In genomic region chr10:100617233-100617903, GRCm38 (mm10) we compare ENCODE assay signal across 15 mouse cellular contexts. TPM values are rescaled to one million over a fixed set of nuclear protein-coding genes. Genes with fewer than 3 reads are reported as not detected.
DNase-seq lines count a peak whose midpoint lies in the region; ATAC-seq and TF ChIP-seq lines count a peak whose summit lies in the region.
"Had no signal": no experiment of that assay in that cellular context is flagged by ENCODE, and none has a peak within 500 bp of the region (broad histone marks: within the 10 kb centered on the region; RNA-seq: fewer than 3 reads in every experiment).

No protein-coding gene starts in this region.

- H3K27me3 ChIP-seq in midbrain, embryonic 14.5 days (ENCODE audit: control insufficient read depth, insufficient read depth, low read length): no peaks in the 10 kb centered on the region
- H3K27me3 ChIP-seq in midbrain, embryonic 13.5 days: no peaks in the 10 kb centered on the region
- no peaks in the 10 kb centered on the region for H3K27me3 ChIP-seq in cerebellum, adult 2 months (ENCODE audit: control insufficient read depth, insufficient read depth, low read length)
- H3K27me3 ChIP-seq in embryonic facial prominence, embryonic 12.5 days: no peaks in the 10 kb centered on the region
- H3K27me3 ChIP-seq: heart, embryonic 13.5 days; limb, embryonic 15.5 days had no signal

- no peak for ATAC-seq in midbrain, embryonic 14.5 days (ENCODE audit: low FRiP score, low TSS enrichment)
- ATAC-seq in midbrain, embryonic 13.5 days: no peak
- no peak for ATAC-seq in embryonic facial prominence, embryonic 12.5 days (ENCODE audit: insufficient number of reproducible peaks, insufficient read depth, low FRiP score, low TSS enrichment)

- no peaks in the 10 kb centered on the region for H3K4me1 ChIP-seq in midbrain, embryonic 14.5 days (ENCODE audit: control insufficient read depth, insufficient read depth, low read length)
- H3K4me1 ChIP-seq in midbrain, embryonic 13.5 days (replicated peaks): no peaks in the 10 kb centered on the region
- H3K4me1 ChIP-seq in cerebellum, adult 2 months (ENCODE audit: control insufficient read depth, insufficient read depth, low read length): peaks cover 5% of the 10 kb centered on the region; the same call in 1 of the 2 replicates
- H3K4me1 ChIP-seq in embryonic facial prominence, embryonic 12.5 days: no peaks in the 10 kb centered on the region
- H3K4me1 ChIP-seq: heart, embryonic 13.5 days; limb, embryonic 15.5 days had no signal

- H3K9me3 ChIP-seq in midbrain, embryonic 14.5 days (ENCODE audit: control insufficient read depth, low read length): no peaks in the 10 kb centered on the region
- no peaks in the 10 kb centered on the region for H3K9me3 ChIP-seq in midbrain, embryonic 13.5 days
- H3K9me3 ChIP-seq in embryonic facial prominence, embryonic 12.5 days: no peaks in the 10 kb centered on the region
- H3K9me3 ChIP-seq: heart, embryonic 13.5 days; limb, embryonic 15.5 days had no signal

- no peak overlapping the region for H3K9ac ChIP-seq in midbrain, embryonic 14.5 days (replicated peaks; ENCODE audit: low read length)
- H3K9ac ChIP-seq in midbrain, embryonic 13.5 days (replicated peaks): no peak overlapping the region
- H3K9ac ChIP-seq in embryonic facial prominence, embryonic 12.5 days: no peak overlapping the region
- H3K9ac ChIP-seq: heart, embryonic 13.5 days; limb, embryonic 15.5 days had no signal

- no peak overlapping the region for H3K4me3 ChIP-seq in midbrain, embryonic 14.5 days (replicated peaks; ENCODE audit: low read depth, low read length)
- H3K4me3 ChIP-seq in midbrain, embryonic 13.5 days (replicated peaks): no peak overlapping the region
- H3K4me3 ChIP-seq in cerebellum, adult 2 months (replicated peaks; ENCODE audit: insufficient read depth, low read depth, low read length): no peak overlapping the region
- H3K4me3 ChIP-seq in embryonic facial prominence, embryonic 12.5 days: no peak overlapping the region
- H3K4me3 ChIP-seq: erythroblast, embryonic 14.5 days; heart, embryonic 13.5 days; limb, embryonic 15.5 days had no signal

- no peak overlapping the region for H3K4me2 ChIP-seq in midbrain, embryonic 14.5 days (ENCODE audit: low read length)
- no peak overlapping the region for H3K4me2 ChIP-seq in midbrain, embryonic 13.5 days (replicated peaks)
- H3K4me2 ChIP-seq in embryonic facial prominence, embryonic 12.5 days (replicated peaks): no peak overlapping the region
- H3K4me2 ChIP-seq: heart, embryonic 13.5 days; limb, embryonic 15.5 days had no signal

- no peak overlapping the region for H3K27ac ChIP-seq in midbrain, embryonic 14.5 days (replicated peaks; ENCODE audit: low read depth, low read length)
- no peak overlapping the region for H3K27ac ChIP-seq in midbrain, embryonic 13.5 days
- no peak overlapping the region for H3K27ac ChIP-seq in cerebellum, adult 2 months (ENCODE audit: insufficient read depth, low read length)
- 0 out of 2 replicates have a peak overlapping the region, but pooled peaks have one; percentile 17 for H3K27ac ChIP-seq in embryonic facial prominence, embryonic 12.5 days
- H3K27ac ChIP-seq: heart, embryonic 13.5 days; limb, embryonic 15.5 days; stomach, postnatal 0 days had no signal

- no peak for TF ChIP-seq CTCF in cerebellum, adult 2 months (IDR thresholded peaks at IDR 0.05; ENCODE audit: borderline replicate concordance, insufficient read depth, low read depth, low read length)

- DNase-seq in midbrain, embryonic 14.5 days: peak; percentile 10
- DNase-seq in cerebellum, adult 2 months: peak; percentile 57 to 82
- DNase-seq in layer of hippocampus, adult 9-10 months (ENCODE audit: low spot score): peak; percentile 8
- no peak for DNase-seq in thymus, postnatal 4 days
- no peak for DNase-seq in thymus, postnatal 25 days
- DNase-seq: adrenal gland, postnatal 10 days; gastrocnemius, postnatal 10 days; kidney, postnatal 25 days had no signal

- no peaks in the 10 kb centered on the region for H3K36me3 ChIP-seq in midbrain, embryonic 14.5 days (ENCODE audit: control insufficient read depth, insufficient read depth, low read length)
- no peaks in the 10 kb centered on the region for H3K36me3 ChIP-seq in midbrain, embryonic 13.5 days
- no peaks in the 10 kb centered on the region for H3K36me3 ChIP-seq in embryonic facial prominence, embryonic 12.5 days
- H3K36me3 ChIP-seq: heart, embryonic 13.5 days; limb, embryonic 15.5 days had no signal

- WGBS in midbrain, embryonic 14.5 days: 69% methylated on average over 6 of the region's 6 CpGs
- 70% methylated on average over 6 of the region's 6 CpGs for WGBS in midbrain, embryonic 13.5 days
- 12% methylated on average over 6 of the region's 6 CpGs for WGBS in cerebellum, adult 2 months
- WGBS in embryonic facial prominence, embryonic 12.5 days: 62% methylated on average over 6 of the region's 6 CpGs

- TF ChIP-seq POLR2A in cerebellum, adult 2 months (IDR thresholded peaks at IDR 0.05; ENCODE audit: borderline replicate concordance, insufficient read depth, low read length): no peak

RNA-seq across cellular contexts. Expression of gene 1700017N19Rik, which starts 27.1 kb away (rescaled TPM):
- polyA plus RNA-seq in midbrain, embryonic 14.5 days (2014; fragmentation: Nextera tagmentation; extraction: Ambion mirVana): 0.27 and 0.34 TPM in 2 replicates
- polyA plus RNA-seq in midbrain, embryonic 13.5 days (2015; fragmentation: Nextera tagmentation; extraction: Ambion mirVana): 0.13 TPM in 1 of 2 replicates, not detected in the other
- 0.18 TPM in 1 of 2 replicates, not detected in the other for polyA plus RNA-seq in cerebellum, adult 2 months (2012; rRNA removed)
- not detected in 2 replicates for polyA plus RNA-seq in embryonic facial prominence, embryonic 12.5 days (2016; fragmentation: Nextera tagmentation; extraction: Ambion mirVana)
- polyA plus RNA-seq: erythroblast, embryonic 14.5 days; heart, embryonic 13.5 days; limb, embryonic 15.5 days; lung, embryonic 16.5 days; stomach, postnatal 0 days had no signal

RNA-seq across cellular contexts. Expression of gene 4930430F08Rik, which starts 27.1 kb away (rescaled TPM):
- polyA plus RNA-seq in midbrain, embryonic 14.5 days (2014; fragmentation: Nextera tagmentation; extraction: Ambion mirVana): 15.6 and 22.1 TPM in 2 replicates
- polyA plus RNA-seq in midbrain, embryonic 13.5 days (2015; fragmentation: Nextera tagmentation; extraction: Ambion mirVana): 11.6 and 13.4 TPM in 2 replicates
- 36.6 and 44.5 TPM in 2 replicates for polyA plus RNA-seq in cerebellum, adult 2 months (2012; rRNA removed)
- 7.5 and 9.3 TPM in 2 replicates for polyA plus RNA-seq in embryonic facial prominence, embryonic 12.5 days (2016; fragmentation: Nextera tagmentation; extraction: Ambion mirVana)

Comparison
In these comparisons a context has a peak if more than half of its experiments do, and no peak if none do; other contexts are left out.
1. DNase-seq: peak in midbrain, embryonic 14.5 days (single experiment), cerebellum, adult 2 months (2 of 2) and layer of hippocampus, adult 9-10 months (single experiment); none in thymus, postnatal 4 days (single experiment) and thymus, postnatal 25 days (single experiment).